In the genomic region with DNA sequence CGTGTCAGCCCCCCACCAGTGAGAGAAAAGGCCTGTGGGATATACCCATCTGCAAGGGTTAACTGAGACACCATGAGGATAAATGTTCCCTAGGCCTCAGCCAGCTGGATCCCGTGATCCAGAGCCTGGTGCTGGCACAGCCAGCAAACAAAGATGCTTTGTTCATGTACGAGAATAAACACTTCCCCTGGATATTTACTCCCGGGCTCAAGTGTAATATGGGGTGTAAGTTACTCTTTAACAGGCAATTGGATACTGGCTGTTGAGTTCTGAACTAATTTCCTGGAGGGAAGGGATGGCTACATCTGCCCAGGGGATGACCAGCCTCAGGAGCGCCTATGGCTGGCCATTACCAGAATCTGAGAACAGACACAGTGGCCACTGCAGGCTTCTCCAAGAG, we compare ENCODE assay signal across 19 mouse cellular contexts. TPM values are rescaled to one million over a fixed set of nuclear protein-coding genes. Genes with fewer than 3 reads are reported as not detected.
DNase-seq lines count a peak whose midpoint lies in the region; ATAC-seq and TF ChIP-seq lines count a peak whose summit lies in the region.
"Had no signal": no experiment of that assay in that cellular context is flagged by ENCODE, and none has a peak within 500 bp of the region (broad histone marks: within the 10 kb centered on the region; RNA-seq: fewer than 3 reads in every experiment).

No protein-coding gene starts in this region.

- H3K9ac ChIP-seq in midbrain, embryonic 11.5 days (ENCODE audit: low read length): no peak overlapping the region
- no peak overlapping the region for H3K9ac ChIP-seq in midbrain, postnatal 0 days (replicated peaks; ENCODE audit: low read length, poor library complexity, severe bottlenecking)
- no peak overlapping the region for H3K9ac ChIP-seq in limb, embryonic 11.5 days (ENCODE audit: low read length)
- no peak overlapping the region for H3K9ac ChIP-seq in heart, embryonic 11.5 days (ENCODE audit: low read depth, low read length)
- H3K9ac ChIP-seq: heart, embryonic 12.5 days; hindbrain, embryonic 12.5 days had no signal

- no peak overlapping the region for H3K4me2 ChIP-seq in midbrain, embryonic 11.5 days
- no peak overlapping the region for H3K4me2 ChIP-seq in midbrain, postnatal 0 days (ENCODE audit: low read depth, low read length, poor library complexity, severe bottlenecking)
- no peak overlapping the region for H3K4me2 ChIP-seq in limb, embryonic 11.5 days (ENCODE audit: low read depth, severe bottlenecking)
- H3K4me2 ChIP-seq in heart, embryonic 11.5 days: no peak overlapping the region
- H3K4me2 ChIP-seq: heart, embryonic 12.5 days; hindbrain, embryonic 12.5 days had no signal

- H3K27ac ChIP-seq in midbrain, embryonic 11.5 days (ENCODE audit: low read depth, low read length): no peak overlapping the region
- no peak overlapping the region for H3K27ac ChIP-seq in midbrain, postnatal 0 days (ENCODE audit: low read depth, low read length)
- 0 out of 2 replicates have a peak overlapping the region, but pooled peaks have one; percentile 22 for H3K27ac ChIP-seq in limb, embryonic 11.5 days (replicated peaks; ENCODE audit: low read depth, low read length)
- no peak overlapping the region for H3K27ac ChIP-seq in heart, embryonic 11.5 days (ENCODE audit: low read depth, low read length)
- H3K27ac ChIP-seq: hindbrain, embryonic 12.5 days had no signal

- no peaks in the 10 kb centered on the region for H3K9me3 ChIP-seq in midbrain, embryonic 11.5 days (ENCODE audit: control insufficient read depth, low read length)
- H3K9me3 ChIP-seq in midbrain, postnatal 0 days (ENCODE audit: low read length): no peaks in the 10 kb centered on the region
- no peaks in the 10 kb centered on the region for H3K9me3 ChIP-seq in limb, embryonic 11.5 days (ENCODE audit: control insufficient read depth, low read length)
- no peaks in the 10 kb centered on the region for H3K9me3 ChIP-seq in heart, embryonic 11.5 days (replicated peaks; ENCODE audit: control insufficient read depth, low read length)
- H3K9me3 ChIP-seq: heart, embryonic 12.5 days; hindbrain, embryonic 12.5 days had no signal

- no peak for ATAC-seq in midbrain, embryonic 11.5 days (ENCODE audit: low FRiP score)
- no peak for ATAC-seq in midbrain, postnatal 0 days (ENCODE audit: low FRiP score)
- ATAC-seq in limb, embryonic 11.5 days (ENCODE audit: insufficient number of reproducible peaks, low FRiP score, low TSS enrichment, low read depth): no peak
- no peak for ATAC-seq in heart, embryonic 11.5 days (replicated peaks; ENCODE audit: insufficient number of reproducible peaks, low FRiP score, low TSS enrichment)
- ATAC-seq: forebrain, embryonic 14.5 days; Patski had no signal

- WGBS in midbrain, embryonic 11.5 days: 65% methylated on average over 5 of the region's 5 CpGs
- 63% methylated on average over 5 of the region's 5 CpGs for WGBS in midbrain, postnatal 0 days
- WGBS in limb, embryonic 11.5 days: 59% methylated on average over 5 of the region's 5 CpGs
- WGBS in heart, embryonic 11.5 days (ENCODE audit: insufficient replicate concordance): 64% methylated on average over 5 of the region's 5 CpGs

- no peak for TF ChIP-seq CTCF in midbrain, postnatal 0 days (IDR thresholded peaks at IDR 0.05)

- no peaks in the 10 kb centered on the region for H3K4me1 ChIP-seq in midbrain, embryonic 11.5 days (ENCODE audit: control insufficient read depth, insufficient read depth, low read length)
- H3K4me1 ChIP-seq in midbrain, postnatal 0 days (ENCODE audit: insufficient read depth, low read length): no peaks in the 10 kb centered on the region
- H3K4me1 ChIP-seq in limb, embryonic 11.5 days (ENCODE audit: control insufficient read depth, insufficient read depth, low read length): no peaks in the 10 kb centered on the region; the same call in 1 of the 2 replicates
- H3K4me1 ChIP-seq in heart, embryonic 11.5 days (ENCODE audit: control insufficient read depth, insufficient read depth, low read length): no peaks in the 10 kb centered on the region
- H3K4me1 ChIP-seq: heart, embryonic 12.5 days had no signal

- DNase-seq in kidney, postnatal 14 days: peak; percentile 21
- DNase-seq in kidney, adult 9 months: no peak
- DNase-seq in midbrain, embryonic 11.5 days (ENCODE audit: low spot score, missing footprints): peak; percentile 54
- no peak for DNase-seq in midbrain, postnatal 0 days (ENCODE audit: low spot score)
- no peak for DNase-seq in limb, embryonic 11.5 days (ENCODE audit: low spot score)
- no peak for DNase-seq in frontal cortex, adult 2 months (ENCODE audit: extremely low spot score in 1 of 2, low spot score in 1 of 2)
- DNase-seq in urinary bladder, postnatal 25 days (ENCODE audit: low spot score): no peak
- DNase-seq: adrenal gland, adult 2 months; cerebellum, postnatal 14 days; gastrocnemius, postnatal 25 days; right cerebral cortex, postnatal 25 days had no signal

- H3K36me3 ChIP-seq in midbrain, embryonic 11.5 days (ENCODE audit: control insufficient read depth, insufficient read depth, low read length): no peaks in the 10 kb centered on the region
- H3K36me3 ChIP-seq in midbrain, postnatal 0 days (ENCODE audit: insufficient read depth, low read length): no peaks in the 10 kb centered on the region
- H3K36me3 ChIP-seq in limb, embryonic 11.5 days (ENCODE audit: control insufficient read depth, insufficient read depth, low read length): no peaks in the 10 kb centered on the region
- H3K36me3 ChIP-seq in heart, embryonic 11.5 days (ENCODE audit: control insufficient read depth, insufficient read depth, low read length): no peaks in the 10 kb centered on the region
- H3K36me3 ChIP-seq: heart, embryonic 12.5 days; hindbrain, embryonic 12.5 days had no signal

- no peaks in the 10 kb centered on the region for H3K27me3 ChIP-seq in midbrain, embryonic 11.5 days (ENCODE audit: control insufficient read depth, insufficient read depth, low read length)
- no peaks in the 10 kb centered on the region for H3K27me3 ChIP-seq in midbrain, postnatal 0 days (ENCODE audit: insufficient read depth, low read length)
- no peaks in the 10 kb centered on the region for H3K27me3 ChIP-seq in limb, embryonic 11.5 days (ENCODE audit: control insufficient read depth, insufficient read depth, low read length)
- no peaks in the 10 kb centered on the region for H3K27me3 ChIP-seq in heart, embryonic 11.5 days (ENCODE audit: control insufficient read depth, insufficient read depth, low read length)
- H3K27me3 ChIP-seq: CH12.LX; heart, embryonic 12.5 days; hindbrain, embryonic 12.5 days; Patski had no signal

- no peak overlapping the region for H3K4me3 ChIP-seq in midbrain, embryonic 11.5 days (ENCODE audit: low read depth, low read length)
- H3K4me3 ChIP-seq in midbrain, postnatal 0 days (ENCODE audit: low read depth, low read length): no peak overlapping the region
- no peak overlapping the region for H3K4me3 ChIP-seq in limb, embryonic 11.5 days (ENCODE audit: low read depth, low read length)
- no peak overlapping the region for H3K4me3 ChIP-seq in heart, embryonic 11.5 days (ENCODE audit: low read depth, low read length)
- H3K4me3 ChIP-seq: heart, embryonic 12.5 days; hindbrain, embryonic 12.5 days had no signal

RNA-seq across cellular contexts. Expression of gene Atp5mpl, which starts 15.1 kb away (rescaled TPM):
- 565 and 627 TPM in 2 replicates for polyA plus RNA-seq in midbrain, embryonic 11.5 days (2014; fragmentation: Nextera tagmentation; extraction: Ambion mirVana)
- total RNA-seq in midbrain, postnatal 0 days (2014; rRNA removed): 172 and 371 TPM in 2 replicates
- polyA plus RNA-seq in midbrain, postnatal 0 days (2015; fragmentation: Nextera tagmentation; extraction: Ambion mirVana): 836 and 886 TPM in 2 replicates
- 670 and 686 TPM in 2 replicates for polyA plus RNA-seq in limb, embryonic 11.5 days (2014; fragmentation: Nextera tagmentation; extraction: Ambion mirVana)
- 1,282 and 1,314 TPM in 2 replicates for polyA plus RNA-seq in heart, embryonic 11.5 days (2014; fragmentation: Nextera tagmentation; extraction: Ambion mirVana)
- polyA plus RNA-seq in frontal cortex, adult 2 months (2012; rRNA removed): 259 and 293 TPM in 2 replicates

RNA-seq across cellular contexts. Expression of gene Tdrd9, which starts 19.7 kb away (rescaled TPM):
- polyA plus RNA-seq in midbrain, embryonic 11.5 days (2014; fragmentation: Nextera tagmentation; extraction: Ambion mirVana): 0.87 and 1.4 TPM in 2 replicates
- total RNA-seq in midbrain, postnatal 0 days (2014; rRNA removed): 0.19 and 1.5 TPM in 2 replicates
- 0.26 and 0.39 TPM in 2 replicates for polyA plus RNA-seq in midbrain, postnatal 0 days (2015; fragmentation: Nextera tagmentation; extraction: Ambion mirVana)
- polyA plus RNA-seq in limb, embryonic 11.5 days (2014; fragmentation: Nextera tagmentation; extraction: Ambion mirVana): 0.61 and 0.95 TPM in 2 replicates
- polyA plus RNA-seq in heart, embryonic 11.5 days (2014; fragmentation: Nextera tagmentation; extraction: Ambion mirVana): 0.23 and 0.31 TPM in 2 replicates
- polyA plus RNA-seq in frontal cortex, adult 2 months (2012; rRNA removed): 0.84 and 1.3 TPM in 2 replicates
- total RNA-seq: CH12.LX; megakaryocyte-erythroid progenitor cell, adult 5-6 weeks had no signal
- polyA plus RNA-seq: adrenal gland, adult 2 months had no signal

RNA-seq across cellular contexts. Expression of gene Rd3l, which starts 29.4 kb away (rescaled TPM):
- not detected in 2 replicates for polyA plus RNA-seq in midbrain, embryonic 11.5 days (2014; fragmentation: Nextera tagmentation; extraction: Ambion mirVana)
- 0.38 TPM in 1 of 2 replicates, not detected in the other for total RNA-seq in midbrain, postnatal 0 days (2014; rRNA removed)
- polyA plus RNA-seq in midbrain, postnatal 0 days (2015; fragmentation: Nextera tagmentation; extraction: Ambion mirVana): 0.34 TPM in 1 of 2 replicates, not detected in the other
- not detected in 2 replicates for polyA plus RNA-seq in limb, embryonic 11.5 days (2014; fragmentation: Nextera tagmentation; extraction: Ambion mirVana)
- polyA plus RNA-seq in heart, embryonic 11.5 days (2014; fragmentation: Nextera tagmentation; extraction: Ambion mirVana): 1.2 and 1.5 TPM in 2 replicates
- polyA plus RNA-seq in frontal cortex, adult 2 months (2012; rRNA removed): 3.1 and 3.7 TPM in 2 replicates
- total RNA-seq: adrenal gland, adult 2 months; CH12.LX; gastrocnemius, postnatal 25 days; megakaryocyte-erythroid progenitor cell, adult 5-6 weeks had no signal
- polyA plus RNA-seq: adrenal gland, adult 2 months; forebrain, embryonic 14.5 days; hindbrain, embryonic 12.5 days; limb, embryonic 14.5 days; Patski had no signal

RNA-seq across cellular contexts. Expression of gene Ppp1r13b, which starts 43.8 kb away (rescaled TPM):
- polyA plus RNA-seq in midbrain, embryonic 11.5 days (2014; fragmentation: Nextera tagmentation; extraction: Ambion mirVana): 4.9 and 6.3 TPM in 2 replicates
- 58.5 and 79.3 TPM in 2 replicates for total RNA-seq in midbrain, postnatal 0 days (2014; rRNA removed)
- polyA plus RNA-seq in midbrain, postnatal 0 days (2015; fragmentation: Nextera tagmentation; extraction: Ambion mirVana): 38.5 and 47.0 TPM in 2 replicates
- 6.5 and 6.6 TPM in 2 replicates for polyA plus RNA-seq in limb, embryonic 11.5 days (2014; fragmentation: Nextera tagmentation; extraction: Ambion mirVana)
- polyA plus RNA-seq in heart, embryonic 11.5 days (2014; fragmentation: Nextera tagmentation; extraction: Ambion mirVana): 15.8 and 16.5 TPM in 2 replicates
- polyA plus RNA-seq in frontal cortex, adult 2 months (2012; rRNA removed): 37.6 and 37.9 TPM in 2 replicates

Comparison
In these comparisons a context has a peak if more than half of its experiments do, and no peak if none do; other contexts are left out.
1. DNase-seq: peak in kidney, postnatal 14 days (single experiment) and midbrain, embryonic 11.5 days (single experiment); none in kidney, adult 9 months (single experiment), midbrain, postnatal 0 days (single experiment), limb, embryonic 11.5 days (single experiment), frontal cortex, adult 2 months (0 of 2) and urinary bladder, postnatal 25 days (single experiment).